In genomic region chr1:132900945-132901344, GRCm38 (mm10) we compare ENCODE assay signal across 14 mouse cellular contexts.
"Had no signal": no experiment of that assay in that cellular context is flagged by ENCODE, and none has a peak within 500 bp of the region (broad histone marks: within the 10 kb centered on the region; RNA-seq: fewer than 3 reads in every experiment).

No protein-coding gene starts in this region.

- ATAC-seq: liver, embryonic 12.5 days had no signal

- H3K27ac ChIP-seq: limb, embryonic 15.5 days; liver, embryonic 12.5 days; midbrain, embryonic 10.5 days; neural tube, embryonic 15.5 days had no signal

- DNase-seq: kidney, postnatal 14 days; layer of hippocampus, postnatal 36 days; lung, embryonic 14.5 days; lung, postnatal 10 days; lung, postnatal 4 days; midbrain, embryonic 14.5 days; right cerebral cortex, adult 18-20 months; thymus, adult 18-20 months; thymus, postnatal 14 days had no signal

- H3K4me3 ChIP-seq: limb, embryonic 15.5 days; liver, embryonic 12.5 days; midbrain, embryonic 10.5 days; myocyte; neural tube, embryonic 15.5 days had no signal
